Mouse (Mus musculus) right cerebral cortex, postnatal 10 days (tissue): Measurements from ENCODE around the gene Sec22a.

Experiments used
- DNase-seq, 2 experiments: peaks; one replicate each; pipeline ENCODE4 v3.0.0; 2021; ENCODE audit warnings: low spot score in 2 of 2

Sec22a gene

DNA sequence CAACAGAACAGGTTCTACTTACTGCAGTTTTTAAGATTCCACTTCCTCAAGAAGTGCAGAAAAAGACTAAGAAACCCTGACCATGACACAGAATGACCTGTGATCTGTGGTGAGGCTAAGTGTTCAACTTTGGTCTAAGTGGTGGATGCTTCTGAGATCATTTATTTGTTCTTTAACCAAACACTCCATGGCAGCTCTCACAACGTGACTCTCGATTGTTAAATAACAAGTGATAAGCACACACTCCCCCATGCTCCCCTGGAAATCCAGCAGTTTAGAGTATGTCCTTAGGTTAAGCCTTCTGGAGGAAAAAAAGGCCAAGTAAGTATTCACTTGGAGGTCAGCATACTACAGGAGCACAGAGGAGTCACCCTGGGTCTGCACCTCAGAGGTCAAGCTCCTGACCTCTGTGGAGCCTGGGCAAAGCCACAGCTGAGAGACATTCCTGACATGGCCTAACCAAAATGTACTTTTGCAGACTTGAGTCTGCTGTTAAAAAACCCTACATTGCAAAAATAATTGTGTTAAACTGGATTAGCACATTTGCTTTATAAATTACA lies 53.1 kb downstream of the Sec22a start:
- DNase-seq: peak in 1 of 2 experiments; percentile 19

DNA sequence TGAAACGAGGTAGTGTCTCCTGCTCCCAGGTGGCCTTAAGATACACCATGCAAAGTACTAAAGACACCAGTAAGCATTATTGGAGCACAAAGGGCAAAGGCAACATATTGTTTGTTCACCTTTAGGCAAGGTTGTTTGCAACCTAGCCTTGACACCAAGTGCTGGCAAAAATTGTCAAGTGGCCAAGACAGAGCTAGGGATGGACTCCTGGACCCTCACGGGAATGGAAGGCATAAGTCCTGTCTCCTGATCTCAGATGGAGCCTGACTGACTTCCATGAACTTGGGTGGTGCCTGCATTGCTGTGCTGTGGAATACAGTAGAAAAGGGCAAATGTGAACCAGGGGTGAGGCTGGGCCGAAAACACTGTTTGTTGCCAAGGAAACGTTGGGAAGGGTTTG lies 54.1 kb downstream of the Sec22a start:
- DNase-seq: peak in 1 of 2 experiments; percentile 26

- peak in 1 of 2 experiments; percentile 18 for DNase-seq
These were observed 55.1 kb downstream of the Sec22a start for GRCm38 (mm10) chr16:35308486-35309143.

GRCm38 (mm10) chr16:35308016-35308415 lies 55.7 kb downstream of the Sec22a start:
- DNase-seq: peak in 1 of 2 experiments; percentile 25

GRCm38 (mm10) chr16:35307331-35307730 lies 56.4 kb downstream of the Sec22a start:
- peak in 1 of 2 experiments; percentile 13 for DNase-seq

GRCm38 (mm10) chr16:35306631-35307030 lies 57.1 kb downstream of the Sec22a start:
- no peak for DNase-seq

DNA sequence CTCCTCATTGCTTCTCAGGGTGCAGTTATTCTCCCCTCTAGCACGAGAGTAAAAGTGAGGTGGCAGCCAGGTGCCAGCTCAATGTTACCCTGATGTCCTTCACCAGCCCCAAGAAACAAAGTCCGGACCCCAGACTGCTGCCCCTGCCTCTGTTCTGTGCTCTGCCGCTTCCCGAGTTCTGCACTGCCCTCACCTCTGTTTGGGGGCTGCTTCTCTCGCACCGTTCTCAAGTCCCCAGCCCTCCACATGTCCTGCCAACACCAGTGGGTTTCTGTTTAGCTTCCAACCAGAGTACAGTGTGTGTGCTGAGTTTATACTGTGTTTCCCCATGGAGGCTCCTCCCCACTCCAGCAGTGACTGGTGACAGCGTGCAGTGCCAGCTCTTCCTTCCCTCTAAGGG lies 58.5 kb downstream of the Sec22a start:
- no peak for DNase-seq

DNA sequence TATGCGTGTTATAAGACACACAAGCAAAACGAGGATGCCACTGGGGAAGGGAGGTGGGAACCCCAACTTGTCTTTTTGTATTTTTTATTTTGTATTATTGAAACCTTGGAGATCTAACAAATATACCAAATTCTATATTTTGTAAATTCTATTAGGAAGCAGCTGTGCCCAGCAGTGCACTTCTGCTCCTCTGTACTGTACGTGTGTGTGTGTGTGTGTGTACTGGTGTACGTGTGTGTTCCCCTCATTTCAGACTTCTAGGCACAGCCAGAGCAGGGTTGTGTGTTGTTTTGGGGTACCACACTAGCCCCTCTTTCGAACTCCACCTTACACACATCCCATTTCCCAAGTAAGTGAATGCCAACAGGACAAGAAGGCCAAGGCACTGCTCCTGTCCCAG lies 59.3 kb downstream of the Sec22a start:
- DNase-seq: no peak

GRCm38 (mm10) chr16:35303721-35304120 lies 60.0 kb downstream of the Sec22a start:
- DNase-seq: no peak

DNA sequence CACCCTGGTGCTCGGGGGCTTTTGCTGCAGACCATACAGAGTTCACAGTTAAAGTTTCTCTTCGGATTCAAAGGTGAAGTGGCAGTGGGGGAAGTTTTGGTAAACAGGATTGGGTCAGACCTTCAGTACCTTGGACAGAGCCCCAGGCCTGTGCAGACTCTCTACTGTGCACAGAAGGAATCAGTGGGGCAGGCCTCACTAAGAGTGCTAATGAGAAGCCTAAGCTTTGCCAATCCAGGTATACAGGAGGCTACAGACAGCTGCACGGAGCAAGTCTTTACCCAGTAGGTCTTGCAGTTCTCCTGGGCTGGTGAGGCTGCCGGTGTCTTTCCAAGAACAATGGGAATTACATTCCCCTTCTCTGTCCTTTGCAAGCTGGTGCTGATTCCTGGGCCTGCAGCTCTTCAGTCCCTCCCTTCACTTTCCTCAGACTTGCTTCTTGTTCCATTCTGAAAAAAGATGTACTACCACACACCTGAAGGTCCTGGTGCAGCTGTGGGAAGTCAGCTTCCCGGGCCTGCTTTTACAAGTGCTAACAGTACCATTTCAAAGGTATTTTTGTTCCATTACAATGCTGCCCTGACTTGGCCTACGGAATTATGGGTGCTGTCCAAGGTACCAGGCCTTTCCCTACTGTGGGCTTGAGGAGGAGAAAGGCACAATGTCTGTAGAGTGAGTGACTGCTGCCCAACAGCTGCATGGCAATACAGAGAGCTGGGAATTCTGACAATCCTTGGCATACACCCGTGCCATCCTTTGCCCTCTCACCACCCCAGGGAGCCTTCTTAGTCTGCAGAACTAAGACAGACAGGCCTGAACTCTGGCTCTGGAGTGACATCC lies 61.1 kb downstream of the Sec22a start:
- no peak for DNase-seq

- DNase-seq: peak in 1 of 2 experiments; percentile 9
These were observed 63.6 kb downstream of the Sec22a start for GRCm38 (mm10) chr16:35300156-35300555.

DNA sequence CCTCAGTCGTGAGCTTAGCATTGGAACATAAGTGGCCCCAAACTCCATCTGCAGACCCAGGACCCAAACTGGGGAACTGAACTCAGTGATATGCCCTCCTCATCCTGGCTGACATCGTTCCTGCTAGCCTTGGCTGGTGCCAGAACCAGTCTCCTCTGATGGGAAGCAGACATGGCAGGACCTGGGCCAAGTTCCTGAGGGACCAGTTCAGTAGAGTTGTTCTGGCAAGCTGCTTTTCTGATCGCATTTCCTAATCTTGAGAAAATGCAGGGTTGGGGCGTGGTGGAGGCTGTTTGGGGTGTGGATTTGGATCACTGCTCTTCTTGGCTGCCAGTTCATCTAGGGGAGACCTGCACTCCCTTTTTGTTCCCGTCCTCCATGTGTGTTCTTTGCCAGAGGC lies 65.9 kb downstream of the Sec22a start:
- DNase-seq: no peak

DNA sequence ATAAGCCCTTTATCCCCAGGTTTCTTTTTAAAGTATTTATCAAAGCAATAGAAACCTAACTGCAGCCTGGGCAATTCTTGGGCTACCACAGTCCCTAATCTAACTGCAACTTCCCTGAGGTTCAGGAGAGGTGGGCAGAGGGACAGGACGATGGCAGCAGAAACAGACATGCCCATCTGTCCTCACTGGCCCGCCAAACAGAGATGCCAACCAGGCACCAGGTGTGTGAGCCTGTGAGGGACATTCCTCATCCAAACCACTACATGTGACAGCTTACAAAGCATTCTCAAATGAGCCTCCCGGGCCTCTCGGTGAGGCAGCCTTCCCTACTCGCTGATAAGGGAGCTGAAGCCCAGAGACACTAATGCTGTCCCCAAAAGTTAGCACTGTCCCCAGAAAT lies 76.5 kb downstream of the Sec22a start:
- DNase-seq: no peak

- DNase-seq: no peak
These were observed 77.9 kb downstream of the Sec22a start for GRCm38 (mm10) chr16:35285821-35286220.

- DNase-seq: no peak
These were observed 81.3 kb downstream of the Sec22a start for GRCm38 (mm10) chr16:35282456-35282855.

- no peak for DNase-seq
These were observed 85.6 kb downstream of the Sec22a start for GRCm38 (mm10) chr16:35278166-35278565.

- DNase-seq: no peak
These were observed 91.3 kb downstream of the Sec22a start for GRCm38 (mm10) chr16:35272417-35272816.

DNA sequence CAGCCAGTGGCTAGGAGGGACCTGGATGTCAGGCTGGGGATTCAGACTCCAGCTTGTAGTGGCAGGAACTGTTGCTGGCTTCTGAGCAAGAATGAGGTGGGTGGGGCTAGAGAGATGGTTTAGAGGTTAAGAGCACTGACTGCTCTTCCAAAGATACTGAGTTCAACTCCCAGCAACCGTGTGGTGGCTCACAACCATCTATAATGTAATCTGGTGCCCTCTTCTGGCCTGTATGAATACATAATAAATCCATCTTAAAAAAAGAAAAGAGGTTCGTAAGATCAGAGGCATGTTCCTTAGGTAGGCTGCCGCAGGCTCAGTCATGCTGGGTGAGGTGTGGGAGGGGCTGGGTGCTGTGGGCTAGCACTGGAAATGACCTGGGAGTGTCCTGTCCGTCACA lies 92.1 kb downstream of the Sec22a start:
- DNase-seq: no peak

GRCm38 (mm10) chr16:35270945-35271344 lies 92.8 kb downstream of the Sec22a start:
- peak in 1 of 2 experiments; percentile 54 for DNase-seq

GRCm38 (mm10) chr16:35270353-35270934 lies 93.3 kb downstream of the Sec22a start:
- peak; percentile 91 to 92 for DNase-seq
